Mouse (Mus musculus) neural tube, embryonic 15.5 days (tissue): ENCODE data around the gene Adamts4. TPM values are rescaled to one million over a fixed set of nuclear protein-coding genes. Genes with fewer than 3 reads are reported as not detected.

Experiments
- ATAC-seq: fragments of 200-750 bp; cut with Nextera tagmentation; 2 replicates; pipeline ENCODE4 v1.8.0; 2017; ENCODE audit warnings: mild to moderate bottlenecking, moderate TSS enrichment, moderate library complexity; ENCODE audit not compliant: low FRiP score
- H3K27ac ChIP-seq: fragments of 300-500 bp; sonication (generic); replicated peaks from 2 replicates; pipeline ENCODE4 v1.5.1; 2015; ENCODE audit warnings: mild to moderate bottlenecking, inconsistent platforms
- H3K27me3 ChIP-seq: fragments of 300-500 bp; sonication (generic); replicated peaks from 2 replicates; pipeline ENCODE4 v1.6.1; 2015; ENCODE audit warnings: inconsistent platforms
- H3K36me3 ChIP-seq: fragments of 300-500 bp; sonication (generic); 2 replicates; pipeline ENCODE4 v1.6.1; 2015; ENCODE audit warnings: inconsistent platforms
- H3K4me1 ChIP-seq: fragments of 300-500 bp; sonication (generic); 2 replicates; pipeline ENCODE4 v1.6.1; 2015; ENCODE audit warnings: inconsistent platforms
- H3K4me2 ChIP-seq: fragments of 300-500 bp; sonication (generic); 2 replicates; pipeline ENCODE4 v1.6.1; 2015; ENCODE audit warnings: inconsistent platforms, mild to moderate bottlenecking, moderate library complexity
- H3K4me3 ChIP-seq: fragments of 300-500 bp; sonication (generic); replicated peaks from 2 replicates; pipeline ENCODE4 v1.5.1; 2015; ENCODE audit warnings: mild to moderate bottlenecking, inconsistent platforms
- H3K9ac ChIP-seq: fragments of 300-500 bp; sonication (generic); replicated peaks from 2 replicates; pipeline ENCODE4 v1.6.1; 2015; ENCODE audit warnings: mild to moderate bottlenecking, inconsistent platforms
- H3K9me3 ChIP-seq: fragments of 300-500 bp; sonication (generic); replicated peaks from 2 replicates; pipeline ENCODE4 v1.6.1; 2016; ENCODE audit warnings: inconsistent platforms
- WGBS: fragments of 180-500 bp; shearing (Covaris S2); methylation state at CpG from one replicate; pipeline ENCODE4 v1.1.7; 2015; ENCODE audit warnings: mixed read lengths; 5-methylcytosine and 5-hydroxymethylcytosine counted together
- polyA plus RNA-seq: library from polyadenylated mRNA; unstranded; fragments of >200 nt; fragmentation: Nextera tagmentation; extraction: Ambion mirVana; gene quantifications from 2 replicates; pipeline ENCODE4 v1.2.1, GENCODE M21; 2015

The Adamts4 gene
- polyA plus RNA-seq: 3.3 and 3.6 TPM in 2 replicates

- Histone ChIP-seq H3K9me3 (no peaks in the 10 kb centered on the region), H3K27me3 (no peaks in the 10 kb centered on the region), H3K36me3 (no peaks in the 10 kb centered on the region), H3K4me3 (peak within 1 kb of the TSS; percentile 12), H3K9ac (peak within 1 kb of the TSS; percentile 42), H3K27ac (peak within 1 kb of the TSS; percentile 60), H3K4me1 (peaks cover 55% of the 10 kb centered on the region), H3K4me2 (peak within 1 kb of the TSS; percentile 49)
- no peak for ATAC-seq
- 16% methylated on average over 5 of the region's 5 CpGs for WGBS
Observed at GRCm38 (mm10) chr1:171249913-171250600, at the start of gene Adamts4. Adamts4 (plus strand) TSS chr1:171250421.

- H3K36me3 ChIP-seq: no peaks in the 10 kb centered on the region
- H3K9me3 ChIP-seq: no peaks in the 10 kb centered on the region
- no peak for ATAC-seq
- H3K9ac ChIP-seq: no peak overlapping the region
- no peak overlapping the region for H3K4me2 ChIP-seq
- WGBS: 97% methylated on average over 1 of the region's 1 CpGs
- H3K4me3 ChIP-seq: no peak overlapping the region
- no peak overlapping the region for H3K27ac ChIP-seq
- peaks cover 18% of the 10 kb centered on the region for H3K27me3 ChIP-seq
- H3K4me1 ChIP-seq: peaks cover 6% of the 10 kb centered on the region
Observed at GRCm38 (mm10) chr1:171200769-171201168, 49.5 kb upstream of the Adamts4 start.

- no peak for ATAC-seq
- Histone ChIP-seq H3K27me3 (no peaks in the 10 kb centered on the region), H3K4me3 (no peak overlapping the region), H3K27ac (no peak overlapping the region), H3K9ac (no peak overlapping the region), H3K4me1 (no peaks in the 10 kb centered on the region), H3K9me3 (no peaks in the 10 kb centered on the region), H3K36me3 (no peaks in the 10 kb centered on the region), H3K4me2 (no peak overlapping the region)
- 66% methylated on average over 9 of the region's 11 CpGs for WGBS
Observed at GRCm38 (mm10) chr1:171203471-171204248, 46.6 kb upstream of the Adamts4 start.

GRCm38 (mm10) chr1:171204249-171204644 lies 46.0 kb upstream of the Adamts4 start:
- no peak for ATAC-seq
- Histone ChIP-seq H3K27me3 (no peaks in the 10 kb centered on the region), H3K4me2 (no peak overlapping the region), H3K4me3 (no peak overlapping the region), H3K27ac (no peak overlapping the region), H3K9me3 (no peaks in the 10 kb centered on the region), H3K4me1 (no peaks in the 10 kb centered on the region), H3K9ac (no peak overlapping the region), H3K36me3 (no peaks in the 10 kb centered on the region)
- WGBS: 78% methylated on average over 7 of the region's 7 CpGs

- no peak for ATAC-seq
- WGBS: 64% methylated on average over 6 of the region's 6 CpGs
- H3K9me3 ChIP-seq: no peaks in the 10 kb centered on the region
Observed at GRCm38 (mm10) chr1:171205704-171206493, 44.3 kb upstream of the Adamts4 start.

GRCm38 (mm10) chr1:171209409-171209808 lies 40.8 kb upstream of the Adamts4 start:
- no peak overlapping the region for H3K27ac ChIP-seq
- H3K36me3 ChIP-seq: no peaks in the 10 kb centered on the region
- ATAC-seq: no peak
- H3K9ac ChIP-seq: no peak overlapping the region
- H3K4me2 ChIP-seq: no peak overlapping the region
- H3K4me1 ChIP-seq: no peaks in the 10 kb centered on the region
- WGBS: 21% methylated on average over 4 of the region's 4 CpGs
- no peak overlapping the region for H3K4me3 ChIP-seq
- no peaks in the 10 kb centered on the region for H3K9me3 ChIP-seq
- H3K27me3 ChIP-seq: no peaks in the 10 kb centered on the region

More at GRCm38 (mm10) chr1:171205704-171206493, 44.3 kb upstream of the Adamts4 start:
- Histone ChIP-seq H3K4me2 (no peak overlapping the region), H3K36me3 (no peaks in the 10 kb centered on the region), H3K27me3 (no peaks in the 10 kb centered on the region), H3K27ac (no peak overlapping the region), H3K4me3 (no peak overlapping the region), H3K9ac (no peak overlapping the region), H3K4me1 (no peaks in the 10 kb centered on the region)

- Histone ChIP-seq H3K9me3 (no peaks in the 10 kb centered on the region), H3K36me3 (no peaks in the 10 kb centered on the region), H3K4me1 (no peaks in the 10 kb centered on the region), H3K9ac (no peak overlapping the region), H3K27ac (no peak overlapping the region), H3K4me2 (no peak overlapping the region), H3K4me3 (no peak overlapping the region), H3K27me3 (no peaks in the 10 kb centered on the region)
- 66% methylated on average over 3 of the region's 3 CpGs for WGBS
- no peak for ATAC-seq
Observed at GRCm38 (mm10) chr1:171212854-171213253, 37.4 kb upstream of the Adamts4 start.

GRCm38 (mm10) chr1:171213801-171214496 lies 36.3 kb upstream of the Adamts4 start, which contains the start of gene Nr1i3:
Nr1i3 (plus strand) TSS chr1:171213970.
- no peak for ATAC-seq
- no peak within 1 kb of the TSS for H3K4me2 ChIP-seq
- H3K27ac ChIP-seq: no peak within 1 kb of the TSS
- H3K9ac ChIP-seq: no peak within 1 kb of the TSS
- no peaks in the 10 kb centered on the region for H3K4me1 ChIP-seq
- no peak within 1 kb of the TSS for H3K4me3 ChIP-seq
- 73% methylated on average over 10 of the region's 10 CpGs for WGBS
- H3K27me3 ChIP-seq: no peaks in the 10 kb centered on the region
- no peaks in the 10 kb centered on the region for H3K9me3 ChIP-seq
- H3K36me3 ChIP-seq: peaks cover 7% of the 10 kb centered on the region

GRCm38 (mm10) chr1:171216241-171216955 lies 33.8 kb upstream of the Adamts4 start:
- Histone ChIP-seq H3K27me3 (no peaks in the 10 kb centered on the region), H3K27ac (no peak overlapping the region), H3K4me1 (peaks cover 9% of the 10 kb centered on the region), H3K9me3 (no peaks in the 10 kb centered on the region), H3K9ac (no peak overlapping the region), H3K36me3 (peaks cover 19% of the 10 kb centered on the region), H3K4me3 (no peak overlapping the region), H3K4me2 (no peak overlapping the region)
- ATAC-seq: no peak
- 92% methylated on average over 18 of the region's 18 CpGs for WGBS

- peak overlapping the region; percentile 66 for H3K9ac ChIP-seq
- peak overlapping the region; percentile 74 for H3K4me3 ChIP-seq
- peak overlapping the region; percentile 90 for H3K4me2 ChIP-seq
- peaks cover 18% of the 10 kb centered on the region for H3K4me1 ChIP-seq
- no peak overlapping the region; the same call in 1 of the 2 replicates for H3K27ac ChIP-seq
- peak; percentile 46 for ATAC-seq
- H3K9me3 ChIP-seq: no peaks in the 10 kb centered on the region
- H3K36me3 ChIP-seq: peaks cover 19% of the 10 kb centered on the region
- 5% methylated on average over 10 of the region's 10 CpGs for WGBS
- H3K27me3 ChIP-seq: no peaks in the 10 kb centered on the region
Observed at GRCm38 (mm10) chr1:171220871-171221270, 29.4 kb upstream of the Adamts4 start.
